Mouse (Mus musculus) intestine, postnatal 0 days (tissue): Measurements from ENCODE around the gene Coro7. TPM values are rescaled to one million over a fixed set of nuclear protein-coding genes. Genes with fewer than 3 reads are reported as not detected.

Experiments
- ATAC-seq: fragments of 200-750 bp; cut with Nextera tagmentation; 2 replicates; pipeline ENCODE4 v1.8.0; 2017; ENCODE audit warnings: mild to moderate bottlenecking, moderate TSS enrichment, moderate library complexity
- H3K27ac ChIP-seq: fragments of 300-500 bp; sonication (generic); 2 replicates; pipeline ENCODE4 v1.5.1; 2014; ENCODE audit warnings: mild to moderate bottlenecking, low read depth, low read length, moderate library complexity
- H3K27me3 ChIP-seq: fragments of 300-500 bp; sonication (generic); replicated peaks from 2 replicates; pipeline ENCODE4 v1.6.1; 2014; ENCODE audit warnings: low read length, mixed read lengths; ENCODE audit not compliant: control insufficient read depth, insufficient read depth
- H3K36me3 ChIP-seq: fragments of 300-500 bp; sonication (generic); 2 replicates; pipeline ENCODE4 v1.6.1; 2014; ENCODE audit warnings: mild to moderate bottlenecking, moderate library complexity; ENCODE audit not compliant: control insufficient read depth, insufficient read depth
- H3K4me1 ChIP-seq: fragments of 300-500 bp; sonication (generic); replicated peaks from 2 replicates; pipeline ENCODE4 v1.6.1; 2014; ENCODE audit warnings: antibody characterized with exemption, low read length, mixed read lengths; ENCODE audit not compliant: control insufficient read depth, insufficient read depth
- H3K4me2 ChIP-seq: fragments of 300-500 bp; sonication (generic); replicated peaks from 2 replicates; pipeline ENCODE4 v1.6.1; 2014; ENCODE audit warnings: low read depth, mild to moderate bottlenecking, moderate library complexity
- H3K4me3 ChIP-seq: fragments of 300-500 bp; sonication (generic); 2 replicates; pipeline ENCODE4 v1.5.1; 2014; ENCODE audit warnings: low read depth, low read length
- H3K9ac ChIP-seq: fragments of 300-500 bp; sonication (generic); 2 replicates; pipeline ENCODE4 v1.6.1; 2014; ENCODE audit warnings: mild to moderate bottlenecking, low read depth, low read length
- H3K9me3 ChIP-seq: fragments of 300-500 bp; sonication (generic); 2 replicates; pipeline ENCODE4 v1.6.1; 2016; ENCODE audit warnings: mixed run types; ENCODE audit not compliant: control insufficient read depth
- CTCF ChIP-seq: sonication (generic); IDR thresholded peaks from 2 replicates; pipeline ENCODE4 v1.5.1; 2016; ENCODE audit warnings: low read depth, mild to moderate bottlenecking, control low read depth, antibody characterized with exemption, moderate library complexity
- WGBS: fragments of 180-500 bp; shearing (Covaris S2); extraction: QIAGEN DNeasy Blood & Tissue Kit; methylation state at CpG from one replicate; pipeline ENCODE4 v1.1.7; 2014; 5-methylcytosine and 5-hydroxymethylcytosine counted together
- polyA plus RNA-seq: library from polyadenylated mRNA; unstranded; fragments of >200 nt; fragmentation: Nextera tagmentation; extraction: Ambion mirVana; gene quantifications from 2 replicates; pipeline ENCODE4 v1.2.1, GENCODE M21; 2015

Gene Coro7
- polyA plus RNA-seq, 1 experiment from 2014 or later, result 25.3 TPM

DNA sequence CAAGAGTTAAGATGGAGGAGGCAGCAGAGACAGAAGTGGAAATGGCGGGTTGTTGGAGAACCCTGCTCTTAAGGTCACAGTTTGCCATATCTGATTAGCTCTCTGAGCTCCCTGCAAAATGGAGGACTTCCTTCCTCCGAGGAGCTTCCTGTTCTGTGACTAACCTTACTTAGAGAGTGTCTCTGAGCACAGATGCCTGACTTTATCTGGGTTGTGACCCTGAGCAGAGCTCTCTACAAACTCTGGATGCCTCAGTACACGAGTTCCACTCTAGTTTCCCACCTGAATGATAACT lies 43.3 kb upstream of the Coro7 start:
- no peak overlapping the region for H3K4me2 ChIP-seq
- no peak for ATAC-seq
- no peaks in the 10 kb centered on the region for H3K36me3 ChIP-seq
- no peak overlapping the region for H3K4me3 ChIP-seq
- no peaks in the 10 kb centered on the region; the same call in 1 of the 2 replicates for H3K4me1 ChIP-seq
- no peaks in the 10 kb centered on the region for H3K9me3 ChIP-seq
- no peak overlapping the region for H3K27ac ChIP-seq
- no peak overlapping the region for H3K9ac ChIP-seq
- no peak for TF ChIP-seq CTCF
- 55% methylated on average over 3 of the region's 3 CpGs for WGBS
- no peaks in the 10 kb centered on the region for H3K27me3 ChIP-seq

GRCm38 (mm10) chr16:4722128-4722914 lies 42.7 kb upstream of the Coro7 start:
- no peak overlapping the region for H3K9ac ChIP-seq
- no peak overlapping the region for H3K27ac ChIP-seq
- H3K36me3 ChIP-seq, result no peaks in the 10 kb centered on the region
- no peaks in the 10 kb centered on the region; the same call in 1 of the 2 replicates for H3K4me1 ChIP-seq
- H3K27me3 ChIP-seq, result no peaks in the 10 kb centered on the region
- no peak for ATAC-seq
- WGBS, result 55% methylated on average over 7 of the region's 7 CpGs
- H3K4me3 ChIP-seq, result no peak overlapping the region
- H3K9me3 ChIP-seq, result no peaks in the 10 kb centered on the region
- no peak overlapping the region for H3K4me2 ChIP-seq
- TF ChIP-seq CTCF, result no peak

DNA sequence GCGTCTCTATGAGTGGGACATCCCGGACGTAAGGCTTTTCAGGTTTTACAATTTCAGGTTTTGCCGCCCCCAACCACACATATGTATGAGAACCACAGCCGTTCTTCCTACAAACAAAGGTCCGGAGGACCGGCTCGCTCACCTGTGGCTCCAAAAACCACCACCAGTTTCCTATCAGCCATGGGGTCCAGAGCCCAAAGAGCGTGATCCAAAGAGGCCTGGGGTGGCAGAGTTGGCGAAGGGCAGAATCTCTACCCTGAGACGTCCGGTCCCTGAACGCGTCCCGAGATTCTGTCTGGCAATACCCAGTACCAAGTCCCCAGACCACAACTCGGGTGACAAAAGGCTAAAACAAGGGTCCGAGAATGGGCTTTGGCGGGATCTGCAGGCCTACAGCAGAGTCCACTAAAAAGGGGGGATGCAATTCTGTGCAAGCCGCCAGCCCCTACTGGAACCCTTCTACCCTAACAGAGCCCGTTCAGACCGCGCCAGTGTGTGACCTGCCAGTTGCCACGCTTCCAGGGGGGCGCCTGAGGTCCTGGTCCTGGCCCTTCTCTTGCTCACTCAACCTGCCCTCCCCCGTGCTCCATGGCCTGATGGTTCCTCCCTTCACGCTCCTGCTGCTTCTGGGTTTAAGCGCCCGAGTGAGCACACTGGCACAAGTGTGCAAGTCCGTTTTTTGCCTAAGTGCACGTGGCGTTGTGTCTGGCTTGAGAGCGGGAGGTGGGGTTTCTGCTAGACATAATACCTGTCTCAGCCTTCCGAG lies 39.4 kb upstream of the Coro7 start, which contains the start of gene Nmral1:
Gene Nmral1 (minus strand): TSS at position 604 of the 766 bp plus-strand sequence.
- Histone ChIP-seq H3K4me2 (peak within 1 kb of the TSS; percentile 79), H3K36me3 (no peaks in the 10 kb centered on the region; the same call in 1 of the 2 replicates), H3K4me3 (peak within 1 kb of the TSS; percentile 63), H3K27ac (no peak within 1 kb of the TSS), H3K9me3 (no peaks in the 10 kb centered on the region), H3K27me3 (no peaks in the 10 kb centered on the region), H3K9ac (peak within 1 kb of the TSS; percentile 62), H3K4me1 (no peaks in the 10 kb centered on the region; the same call in 1 of the 2 replicates)
- ATAC-seq, result peak; percentile 83
- no peak for TF ChIP-seq CTCF
- 17% methylated on average over 33 of the region's 33 CpGs for WGBS

DNA sequence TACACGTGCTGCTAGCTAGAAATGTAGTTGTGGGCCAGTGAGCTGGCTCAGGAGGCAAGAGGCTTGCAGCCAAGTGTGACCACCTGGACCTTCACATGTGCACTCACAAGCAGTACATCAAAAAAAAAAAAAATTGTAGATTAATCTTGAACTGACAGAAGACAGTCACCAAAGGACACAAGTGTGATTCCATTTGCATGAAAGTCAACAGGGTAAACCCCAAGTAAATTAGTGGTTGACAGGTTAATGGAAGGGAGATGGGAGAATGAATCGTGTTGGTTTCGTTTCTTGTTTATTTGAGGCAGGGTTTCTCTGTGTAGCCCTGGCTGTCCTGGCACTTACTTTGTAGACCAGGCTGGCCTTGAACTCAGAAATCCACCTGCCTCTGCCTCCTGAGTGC lies 38.3 kb upstream of the Coro7 start:
- H3K4me1 ChIP-seq, result no peaks in the 10 kb centered on the region; the same call in 1 of the 2 replicates
- no peaks in the 10 kb centered on the region for H3K9me3 ChIP-seq
- no peak overlapping the region for H3K27ac ChIP-seq
- 52% methylated on average over 3 of the region's 3 CpGs for WGBS
- H3K9ac ChIP-seq, result no peak overlapping the region
- TF ChIP-seq CTCF, result no peak
- no peak overlapping the region for H3K4me3 ChIP-seq
- H3K27me3 ChIP-seq, result no peaks in the 10 kb centered on the region
- no peak for ATAC-seq
- peak overlapping the region; percentile 79; the same call in 1 of the 2 replicates for H3K4me2 ChIP-seq
- H3K36me3 ChIP-seq, result peaks cover 3% of the 10 kb centered on the region; the same call in 1 of the 2 replicates

- H3K27me3 ChIP-seq, result no peaks in the 10 kb centered on the region
- 90% methylated on average over 17 of the region's 17 CpGs for WGBS
- no peaks in the 10 kb centered on the region for H3K4me1 ChIP-seq
- peaks cover 5% of the 10 kb centered on the region for H3K36me3 ChIP-seq
- no peak overlapping the region for H3K4me3 ChIP-seq
- H3K9ac ChIP-seq, result no peak overlapping the region
- TF ChIP-seq CTCF, result no peak
- no peak for ATAC-seq
- H3K27ac ChIP-seq, result no peak overlapping the region
- H3K9me3 ChIP-seq, result no peaks in the 10 kb centered on the region
- H3K4me2 ChIP-seq, result no peak overlapping the region
Measured at GRCm38 (mm10) chr16:4713861-4714710, 34.5 kb upstream of the Coro7 start.

DNA sequence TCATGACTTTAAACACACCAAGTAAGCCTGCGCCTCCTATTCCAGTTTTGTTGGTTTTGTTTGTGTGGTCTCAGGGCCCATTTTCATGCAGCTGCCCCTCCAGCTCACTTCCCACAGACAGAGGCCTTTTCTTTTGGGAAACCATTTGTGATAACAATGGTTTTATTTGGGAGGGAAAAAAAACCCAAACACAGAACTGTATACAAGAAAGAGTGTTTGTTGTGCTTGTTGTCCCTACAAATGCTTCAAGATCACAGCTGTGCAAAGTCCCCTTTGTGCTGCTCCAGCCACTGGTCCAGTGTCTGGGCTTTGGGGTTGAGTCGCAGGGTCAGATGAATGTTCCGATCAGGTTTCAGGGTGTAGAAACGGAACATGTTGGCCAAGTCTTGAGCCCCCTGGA lies 31.6 kb upstream of the Coro7 start:
- no peak for TF ChIP-seq CTCF
- no peak overlapping the region for H3K9ac ChIP-seq
- H3K36me3 ChIP-seq, result peaks cover 34% of the 10 kb centered on the region
- H3K4me3 ChIP-seq, result no peak overlapping the region
- no peaks in the 10 kb centered on the region for H3K9me3 ChIP-seq
- H3K4me1 ChIP-seq, result no peaks in the 10 kb centered on the region
- no peak for ATAC-seq
- no peak overlapping the region for H3K4me2 ChIP-seq
- H3K27ac ChIP-seq, result no peak overlapping the region
- 94% methylated on average over 4 of the region's 4 CpGs for WGBS
- no peaks in the 10 kb centered on the region for H3K27me3 ChIP-seq
